Mouse (Mus musculus) thymus, postnatal 10 days (tissue): ENCODE results near the gene Fthl17c.
"Not testable (repeated sequence)": the region's sequence is repeated elsewhere in the genome, so short reads cannot be mapped to it uniquely, and the experiment has no call there.

Experiments
- DNase-seq, 2 experiments: peaks; one replicate each; pipeline ENCODE4 v3.0.0; 2021; ENCODE audit warnings: low spot score in 2 of 2

The Fthl17c gene

DNA sequence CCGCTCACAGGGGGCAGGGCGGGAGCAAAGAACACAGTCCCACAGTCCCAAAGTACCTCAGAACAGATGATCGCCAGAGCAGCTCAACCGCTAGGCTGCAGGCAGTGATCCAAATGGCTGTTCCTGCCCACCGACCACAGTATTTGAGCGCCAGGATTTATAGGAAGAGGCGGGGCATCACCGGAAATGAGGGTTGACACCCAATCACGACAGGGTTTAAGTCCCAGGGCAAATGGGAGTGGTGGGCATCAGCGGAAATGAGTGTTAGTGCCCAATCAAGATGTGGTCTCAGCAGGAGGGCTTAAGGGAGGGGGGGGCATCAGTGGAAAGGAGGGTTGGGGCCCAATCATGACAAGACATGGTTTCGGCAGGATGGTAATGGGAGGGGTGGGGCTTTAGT is at the start of gene Fthl17c:
TSS of gene Fthl17c (minus strand) at position 101 of the 400 bp plus-strand sequence.
- not testable (repeated sequence) for DNase-seq

DNA sequence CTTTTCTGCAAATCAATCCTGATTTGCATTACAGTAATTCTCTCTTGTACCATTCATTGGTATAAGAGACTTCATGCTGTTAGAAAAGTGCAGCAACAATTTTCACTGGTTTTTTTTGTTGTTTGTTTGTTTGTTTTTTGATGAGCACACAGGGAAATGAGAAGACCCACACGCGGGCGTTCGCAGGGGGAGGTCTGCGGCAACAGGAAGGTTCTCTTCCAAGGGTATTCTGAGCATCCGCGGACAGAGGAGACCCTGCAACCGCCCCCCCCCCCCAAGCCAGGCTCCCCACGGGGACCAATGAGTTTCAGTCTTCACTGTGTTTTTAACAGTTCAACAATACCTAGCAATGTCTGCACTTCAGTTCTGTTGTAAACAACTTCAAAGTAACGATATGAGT is 43.1 kb upstream of the Fthl17c start:
- no peak for DNase-seq

DNA sequence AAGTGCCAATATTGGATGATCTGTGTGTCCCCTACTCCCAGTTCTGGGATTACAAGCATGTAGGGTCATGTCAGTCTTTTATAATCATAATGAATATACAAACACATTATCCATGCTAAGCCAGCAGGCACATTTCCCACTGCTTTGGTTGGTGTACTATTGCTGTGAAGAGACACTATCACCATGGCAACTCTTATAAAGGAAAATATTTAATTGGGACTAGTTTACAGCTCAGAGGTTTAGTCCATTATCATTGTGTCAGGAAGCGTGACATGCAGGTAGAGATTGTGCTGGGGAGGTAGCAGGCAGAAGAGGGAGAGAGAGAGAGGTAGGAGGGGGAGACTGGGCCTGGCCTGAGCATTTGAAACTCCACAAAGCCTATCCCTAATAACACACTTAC is 39.7 kb upstream of the Fthl17c start:
- no peak for DNase-seq

GRCm38 (mm10) chrX:8986655-8987054 is 10.3 kb upstream of the Fthl17c start, which contains the start of gene Fthl17d:
TSS of gene Fthl17d (minus strand) at chrX:8986755.
- not testable (repeated sequence) for DNase-seq

DNA sequence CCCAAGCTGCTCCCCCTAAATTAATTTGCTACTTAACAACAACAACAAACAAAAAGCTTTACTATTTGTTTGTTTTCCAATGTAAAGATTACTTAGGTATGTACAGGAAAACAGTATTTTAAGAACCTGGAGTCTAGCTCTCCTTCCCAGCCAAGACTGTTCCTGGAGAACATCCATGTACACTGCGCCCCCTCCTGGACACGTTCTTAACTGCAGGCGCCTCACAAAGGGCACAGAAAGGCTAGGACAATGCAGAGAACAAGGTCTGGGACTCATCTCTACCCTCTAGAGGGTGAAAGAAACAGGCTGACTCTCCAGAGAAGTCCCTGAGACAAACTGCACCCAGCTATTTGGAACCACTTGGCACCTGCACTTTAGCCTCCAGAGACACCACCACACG is 11.7 kb downstream of the Fthl17c start:
- not testable (repeated sequence) for DNase-seq

DNA sequence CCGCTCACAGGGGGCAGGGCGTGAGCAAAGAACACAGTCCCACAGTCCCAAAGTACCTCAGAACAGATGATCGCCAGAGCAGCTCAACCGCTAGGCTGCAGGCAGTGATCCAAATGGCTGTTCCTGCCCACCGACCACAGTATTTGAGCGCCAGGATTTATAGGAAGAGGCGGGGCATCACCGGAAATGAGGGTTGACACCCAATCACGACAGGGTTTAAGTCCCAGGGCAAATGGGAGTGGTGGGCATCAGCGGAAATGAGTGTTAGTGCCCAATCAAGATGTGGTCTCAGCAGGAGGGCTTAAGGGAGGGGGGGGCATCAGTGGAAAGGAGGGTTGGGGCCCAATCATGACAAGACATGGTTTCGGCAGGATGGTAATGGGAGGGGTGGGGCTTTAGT is 13.5 kb downstream of the Fthl17c start, which contains the start of gene Fthl17b:
TSS of gene Fthl17b (minus strand) at position 101 of the 400 bp plus-strand sequence.
- not testable (repeated sequence) for DNase-seq

- peak; percentile 22 to 58 for DNase-seq
Observed at GRCm38 (mm10) chrX:8948130-8948805, 28.1 kb downstream of the Fthl17c start.

- DNase-seq: no peak
Observed at GRCm38 (mm10) chrX:8944041-8944440, 32.3 kb downstream of the Fthl17c start.

- no peak for DNase-seq
Observed at GRCm38 (mm10) chrX:8927308-8927707, 49.1 kb downstream of the Fthl17c start.
